Mouse (Mus musculus): ENCODE measurements around the gene Draxin. TPM values are rescaled to one million over a fixed set of nuclear protein-coding genes. Genes with fewer than 3 reads are reported as not detected.
"Not testable (repeated sequence)": the region's sequence is repeated elsewhere in the genome, so short reads cannot be mapped to it uniquely, and the experiment has no call there.

Gene Draxin
- polyA plus RNA-seq, 1 experiment from 2014 or later, result 13.2 TPM

GRCm38 (mm10) chr4:148121982-148122693 lies 8.4 kb downstream of the Draxin start:
- H3K27ac ChIP-seq (ENCODE audit: low read depth, low read length), result peak overlapping the region; percentile 64
- H3K27me3 ChIP-seq (ENCODE audit: control insufficient read depth, insufficient read depth, low read length), result no peaks in the 10 kb centered on the region
- WGBS, result 7% methylated on average over 6 of the region's 6 CpGs
- H3K36me3 ChIP-seq (ENCODE audit: control insufficient read depth, insufficient read depth, low read length), result no peaks in the 10 kb centered on the region
- no peak overlapping the region for H3K9ac ChIP-seq (replicated peaks; ENCODE audit: low read depth, low read length)
- no peaks in the 10 kb centered on the region for H3K9me3 ChIP-seq (ENCODE audit: control insufficient read depth, low read length)
- ATAC-seq (ENCODE audit: low read depth), result peak; percentile 78
- no peak overlapping the region for H3K4me3 ChIP-seq (ENCODE audit: low read depth, low read length)
- no peak overlapping the region for H3K4me2 ChIP-seq (ENCODE audit: low read depth, low read length)
- H3K4me1 ChIP-seq (ENCODE audit: control insufficient read depth, insufficient read depth, low read length), result peaks cover 14% of the 10 kb centered on the region; the same call in 1 of the 2 replicates

GRCm38 (mm10) chr4:148121362-148121761 lies 9.1 kb downstream of the Draxin start:
- 60% methylated on average over 4 of the region's 4 CpGs for WGBS
- H3K9ac ChIP-seq (replicated peaks; ENCODE audit: low read depth, low read length), result no peak overlapping the region
- no peaks in the 10 kb centered on the region for H3K9me3 ChIP-seq (ENCODE audit: control insufficient read depth, low read length)
- H3K27ac ChIP-seq (ENCODE audit: low read depth, low read length), result peak overlapping the region; percentile 64
- peaks cover 9% of the 10 kb centered on the region; the same call in 1 of the 2 replicates for H3K4me1 ChIP-seq (ENCODE audit: control insufficient read depth, insufficient read depth, low read length)
- no peak overlapping the region for H3K4me2 ChIP-seq (ENCODE audit: low read depth, low read length)
- H3K27me3 ChIP-seq (ENCODE audit: control insufficient read depth, insufficient read depth, low read length), result no peaks in the 10 kb centered on the region
- H3K36me3 ChIP-seq (ENCODE audit: control insufficient read depth, insufficient read depth, low read length), result no peaks in the 10 kb centered on the region
- peak; percentile 47; the same call in 1 of the 2 replicates for ATAC-seq (ENCODE audit: low read depth)
- no peak overlapping the region for H3K4me3 ChIP-seq (ENCODE audit: low read depth, low read length)

DNA sequence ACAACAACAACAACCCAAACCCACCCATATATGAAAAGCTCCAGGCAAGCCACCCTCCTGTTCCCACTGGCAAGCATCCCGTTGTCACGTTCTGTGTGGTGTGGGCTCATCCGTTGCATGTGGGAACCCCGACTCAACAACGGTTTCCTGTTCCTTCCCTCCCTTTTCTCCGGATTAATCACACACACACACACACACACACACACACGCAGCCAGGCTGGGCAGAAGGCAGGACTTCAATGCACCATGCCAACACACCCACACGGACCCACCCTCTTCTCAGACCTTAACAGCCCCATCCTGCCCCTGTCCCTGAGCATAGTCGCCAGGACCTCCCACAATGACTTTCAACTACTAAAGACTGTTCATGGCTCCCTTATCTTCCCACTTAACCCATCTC lies 9.9 kb downstream of the Draxin start:
- Histone ChIP-seq H3K4me1 (ENCODE audit: control insufficient read depth, insufficient read depth, low read length) (peaks cover 10% of the 10 kb centered on the region), H3K4me3 (ENCODE audit: low read depth, low read length) (no peak overlapping the region), H3K27me3 (ENCODE audit: control insufficient read depth, insufficient read depth, low read length) (no peaks in the 10 kb centered on the region), H3K36me3 (ENCODE audit: control insufficient read depth, insufficient read depth, low read length) (no peaks in the 10 kb centered on the region), H3K9me3 (ENCODE audit: control insufficient read depth, low read length) (no peaks in the 10 kb centered on the region), H3K4me2 (ENCODE audit: low read depth, low read length) (no peak overlapping the region), H3K9ac (replicated peaks; ENCODE audit: low read depth, low read length) (no peak overlapping the region), H3K27ac (ENCODE audit: low read depth, low read length) (no peak overlapping the region)
- no peak for ATAC-seq (ENCODE audit: low read depth)
- WGBS, result 69% methylated on average over 9 of the region's 9 CpGs

- H3K27me3 ChIP-seq (ENCODE audit: control insufficient read depth, insufficient read depth, low read length); ATAC-seq (ENCODE audit: low read depth); H3K9ac ChIP-seq (replicated peaks; ENCODE audit: low read depth, low read length); H3K4me2 ChIP-seq (ENCODE audit: low read depth, low read length); H3K9me3 ChIP-seq (ENCODE audit: control insufficient read depth, low read length); H3K4me3 ChIP-seq (ENCODE audit: low read depth, low read length); H3K36me3 ChIP-seq (ENCODE audit: control insufficient read depth, insufficient read depth, low read length); H3K27ac ChIP-seq (ENCODE audit: low read depth, low read length): not testable (repeated sequence)
- H3K4me1 ChIP-seq (ENCODE audit: control insufficient read depth, insufficient read depth, low read length), result peaks cover 13% of the 10 kb centered on the region
- WGBS, result 89% methylated on average over 9 of the region's 9 CpGs
Measured at GRCm38 (mm10) chr4:148119578-148119977, 10.9 kb downstream of the Draxin start.

GRCm38 (mm10) chr4:148117392-148117791 lies 13.1 kb downstream of the Draxin start:
- no peak overlapping the region for H3K27ac ChIP-seq (ENCODE audit: low read depth, low read length)
- no peaks in the 10 kb centered on the region for H3K27me3 ChIP-seq (ENCODE audit: control insufficient read depth, insufficient read depth, low read length)
- H3K36me3 ChIP-seq (ENCODE audit: control insufficient read depth, insufficient read depth, low read length), result no peaks in the 10 kb centered on the region
- 80% methylated on average over 4 of the region's 4 CpGs for WGBS
- no peak overlapping the region for H3K4me3 ChIP-seq (ENCODE audit: low read depth, low read length)
- ATAC-seq (ENCODE audit: low read depth), result no peak
- no peak overlapping the region for H3K4me2 ChIP-seq (ENCODE audit: low read depth, low read length)
- H3K9me3 ChIP-seq (ENCODE audit: control insufficient read depth, low read length), result no peaks in the 10 kb centered on the region
- peaks cover 9% of the 10 kb centered on the region for H3K4me1 ChIP-seq (ENCODE audit: control insufficient read depth, insufficient read depth, low read length)
- H3K9ac ChIP-seq (replicated peaks; ENCODE audit: low read depth, low read length), result no peak overlapping the region

GRCm38 (mm10) chr4:148116657-148117056 lies 13.8 kb downstream of the Draxin start:
- Histone ChIP-seq H3K9me3 (ENCODE audit: control insufficient read depth, low read length) (no peaks in the 10 kb centered on the region), H3K4me2 (ENCODE audit: low read depth, low read length) (no peak overlapping the region), H3K36me3 (ENCODE audit: control insufficient read depth, insufficient read depth, low read length) (no peaks in the 10 kb centered on the region), H3K27me3 (ENCODE audit: control insufficient read depth, insufficient read depth, low read length) (no peaks in the 10 kb centered on the region), H3K4me3 (ENCODE audit: low read depth, low read length) (no peak overlapping the region), H3K9ac (replicated peaks; ENCODE audit: low read depth, low read length) (no peak overlapping the region), H3K27ac (ENCODE audit: low read depth, low read length) (no peak overlapping the region), H3K4me1 (ENCODE audit: control insufficient read depth, insufficient read depth, low read length) (peaks cover 7% of the 10 kb centered on the region; the same call in 1 of the 2 replicates)
- no peak for ATAC-seq (ENCODE audit: low read depth)
- WGBS, result 81% methylated on average over 4 of the region's 4 CpGs

DNA sequence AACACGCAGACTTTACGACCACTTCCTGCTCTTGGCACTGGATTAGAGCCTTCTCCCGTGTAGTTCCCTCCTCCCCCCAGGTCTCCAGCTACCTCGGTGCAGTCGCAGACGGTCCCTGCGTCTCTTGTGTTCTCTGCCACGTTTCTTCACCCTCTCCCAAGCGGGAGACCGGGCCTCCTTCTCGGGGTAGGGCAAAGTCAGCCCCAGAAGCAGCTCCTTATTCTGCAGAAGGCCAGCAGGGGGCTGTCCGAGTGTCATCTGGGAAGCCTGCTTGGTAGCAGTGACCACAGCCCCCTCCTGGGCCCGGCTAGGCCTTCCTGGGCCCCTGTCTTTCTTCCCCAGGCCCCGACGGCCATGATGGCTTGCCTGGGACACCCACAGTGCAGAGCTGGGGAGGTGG lies 15.0 kb downstream of the Draxin start:
- peak; percentile 38; the same call in 1 of the 2 replicates for ATAC-seq (ENCODE audit: low read depth)
- WGBS, result 8% methylated on average over 15 of the region's 15 CpGs

GRCm38 (mm10) chr4:148114758-148115391 lies 15.6 kb downstream of the Draxin start:
- Histone ChIP-seq H3K4me2 (ENCODE audit: low read depth, low read length) (no peak overlapping the region), H3K9me3 (ENCODE audit: control insufficient read depth, low read length) (no peaks in the 10 kb centered on the region)

More for the DNA sequence above, 15.0 kb downstream of the Draxin start:
- Histone ChIP-seq H3K4me2 (ENCODE audit: low read depth, low read length) (no peak overlapping the region), H3K27ac (ENCODE audit: low read depth, low read length) (no peak overlapping the region), H3K27me3 (ENCODE audit: control insufficient read depth, insufficient read depth, low read length) (no peaks in the 10 kb centered on the region), H3K36me3 (ENCODE audit: control insufficient read depth, insufficient read depth, low read length) (no peaks in the 10 kb centered on the region), H3K9me3 (ENCODE audit: control insufficient read depth, low read length) (no peaks in the 10 kb centered on the region), H3K4me3 (ENCODE audit: low read depth, low read length) (no peak overlapping the region), H3K9ac (replicated peaks; ENCODE audit: low read depth, low read length) (no peak overlapping the region), H3K4me1 (ENCODE audit: control insufficient read depth, insufficient read depth, low read length) (peaks cover 4% of the 10 kb centered on the region; the same call in 1 of the 2 replicates)

GRCm38 (mm10) chr4:148112519-148112918 lies 18.0 kb downstream of the Draxin start:
- Histone ChIP-seq H3K4me2 (ENCODE audit: low read depth, low read length) (no peak overlapping the region), H3K9ac (replicated peaks; ENCODE audit: low read depth, low read length) (no peak overlapping the region), H3K4me1 (ENCODE audit: control insufficient read depth, insufficient read depth, low read length) (peaks cover 6% of the 10 kb centered on the region), H3K27me3 (ENCODE audit: control insufficient read depth, insufficient read depth, low read length) (no peaks in the 10 kb centered on the region), H3K36me3 (ENCODE audit: control insufficient read depth, insufficient read depth, low read length) (peaks cover 7% of the 10 kb centered on the region; the same call in 1 of the 2 replicates), H3K9me3 (ENCODE audit: control insufficient read depth, low read length) (no peaks in the 10 kb centered on the region), H3K4me3 (ENCODE audit: low read depth, low read length) (no peak overlapping the region), H3K27ac (ENCODE audit: low read depth, low read length) (no peak overlapping the region)
- ATAC-seq (ENCODE audit: low read depth), result no peak
- WGBS, result 84% methylated on average over 12 of the region's 12 CpGs

More at GRCm38 (mm10) chr4:148114758-148115391, 15.6 kb downstream of the Draxin start:
- H3K4me3 ChIP-seq (ENCODE audit: low read depth, low read length), result no peak overlapping the region
- H3K27ac ChIP-seq (ENCODE audit: low read depth, low read length), result peak overlapping the region; percentile 70
- 0 out of 2 replicates have a peak overlapping the region, but pooled peaks have one; percentile 17 for H3K9ac ChIP-seq (replicated peaks; ENCODE audit: low read depth, low read length)
- ATAC-seq (ENCODE audit: low read depth), result peak; percentile 80
- no peaks in the 10 kb centered on the region for H3K36me3 ChIP-seq (ENCODE audit: control insufficient read depth, insufficient read depth, low read length)
- H3K27me3 ChIP-seq (ENCODE audit: control insufficient read depth, insufficient read depth, low read length), result no peaks in the 10 kb centered on the region
- peaks cover 4% of the 10 kb centered on the region; the same call in 1 of the 2 replicates for H3K4me1 ChIP-seq (ENCODE audit: control insufficient read depth, insufficient read depth, low read length)
- 6% methylated on average over 15 of the region's 15 CpGs for WGBS
